Mouse (Mus musculus): ENCODE data around the gene Larp7. TPM values are rescaled to one million over a fixed set of nuclear protein-coding genes. Genes with fewer than 3 reads are reported as not detected.

The Larp7 gene
- 10 to 100 TPM in 1 of 2 experiments, 1 to 10 TPM in 1; 5.2 to 18.2 TPM for polyA plus RNA-seq (2012; fragmentation: generic; extraction: Trizol)

GRCm38 (mm10) chr3:127552973-127553719 lies at the start of gene Larp7, which contains the start of gene Zgrf1:
Gene Larp7 (minus strand): TSS chr3:127553349.
Gene Zgrf1 (plus strand): TSS chr3:127553489.

GRCm38 (mm10) chr3:127498742-127499400 lies 54.3 kb downstream of the Larp7 start, which contains the start of gene Ank2:
Gene Ank2 (minus strand): TSS chr3:127499350.

Other genes starting within 250 kb of the Larp7 start
- gene Ank2, start 54.0 kb downstream of the Larp7 start, polyA plus RNA-seq (2012; fragmentation: generic; extraction: Trizol), result 1 to 10 TPM in 1 of 2 experiments, under 1 TPM in 1; 0.13 to 1.6 TPM
- gene Zgrf1, start 140 bp upstream of the Larp7 start, polyA plus RNA-seq (2012; fragmentation: generic; extraction: Trizol), result under 1 TPM; 0.14 to 0.96 TPM
- not detected for gene Neurog2, start 79.8 kb upstream of the Larp7 start, polyA plus RNA-seq (2012; fragmentation: generic; extraction: Trizol)
- gene Alpk1, start 227.2 kb upstream of the Larp7 start, polyA plus RNA-seq (2012; fragmentation: generic; extraction: Trizol), result 1 to 10 TPM in 1 of 2 experiments, under 1 TPM in 1; 0.15 to 2.7 TPM
- gene Tifa, start 236.5 kb upstream of the Larp7 start, polyA plus RNA-seq (2012; fragmentation: generic; extraction: Trizol), result 1 to 10 TPM in 1 of 2 experiments, under 1 TPM in 1; 0.09 to 1.8 TPM